Mouse (Mus musculus): ENCODE results near the gene Igsf1. TPM values are rescaled to one million over a fixed set of nuclear protein-coding genes. Genes with fewer than 3 reads are reported as not detected.

The Igsf1 gene
- not detected in 4 replicates for total RNA-seq (2023; ENCODE audit: inconsistent age)

GRCm38 (mm10) chrX:49797213-49798019, at the start of gene Igsf1:
TSS of gene Igsf1 (minus strand) at chrX:49797749.

GRCm38 (mm10) chrX:49734959-49735358, 62.6 kb downstream of the Igsf1 start, which contains the start of gene Olfr1321:
TSS of gene Olfr1321 (minus strand) at chrX:49735059.

Other genes with a start within 250 kb of the Igsf1 start
- not detected in 4 replicates for gene Olfr1320, start 125.4 kb downstream of the Igsf1 start, total RNA-seq (2023; ENCODE audit: inconsistent age)
- gene Olfr1321, start 62.7 kb downstream of the Igsf1 start, total RNA-seq (2023; ENCODE audit: inconsistent age): not detected in 4 replicates
- not detected in 4 replicates for gene Olfr1322, start 93.7 kb upstream of the Igsf1 start, total RNA-seq (2023; ENCODE audit: inconsistent age)
- gene Olfr1323, start 221.6 kb upstream of the Igsf1 start, total RNA-seq (2023; ENCODE audit: inconsistent age): not detected in 4 replicates